Mouse (Mus musculus) gastrocnemius, postnatal 25 days (tissue): ENCODE measurements around the gene Ubxn11. TPM values are rescaled to one million over a fixed set of nuclear protein-coding genes. Genes with fewer than 3 reads are reported as not detected.
A peak's percentile ranks its signal among the peaks of the same experiment; 100 is the strongest.

Source experiments
- DNase-seq: peaks from one replicate; pipeline ENCODE4 v3.0.0; 2022
- total RNA-seq, 2 experiments: library from RNA; stranded (reverse); gene quantifications; 1 replicate in 1 of 2; 2 replicates in 1 of 2; pipeline ENCODE4 v1.2.3; 2021

Ubxn11 gene
- total RNA-seq, 2 experiments from 2014 or later, result 1.0 to 1.3 TPM

GRCm38 (mm10) chr4:134118126-134118800, 15.9 kb downstream of the Ubxn11 start:
- no peak for DNase-seq

DNA sequence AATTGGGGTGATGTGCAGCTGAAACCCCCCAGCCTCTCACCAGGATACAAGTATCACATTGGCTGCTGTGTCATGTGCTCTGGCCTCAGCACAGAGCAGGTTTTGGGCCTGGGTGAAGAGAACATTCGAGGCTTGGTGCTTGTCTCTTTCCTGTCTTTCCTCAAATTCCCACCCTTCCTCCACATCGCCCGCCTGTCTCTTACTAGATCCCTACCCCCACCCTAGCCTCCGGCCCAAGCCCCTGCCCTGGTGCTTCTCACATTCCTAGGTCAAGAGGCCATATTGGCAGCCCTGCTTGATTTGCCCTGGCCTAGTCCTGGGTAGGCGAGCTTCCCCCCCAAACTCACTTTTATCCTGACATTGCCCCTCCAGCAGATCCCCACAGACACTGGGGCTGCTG, 16.7 kb downstream of the Ubxn11 start:
- DNase-seq, result no peak

GRCm38 (mm10) chr4:134119644-134120043, 17.3 kb downstream of the Ubxn11 start:
- no peak for DNase-seq

GRCm38 (mm10) chr4:134120192-134120805, 17.9 kb downstream of the Ubxn11 start:
- no peak for DNase-seq

- DNase-seq, result no peak
Measured at GRCm38 (mm10) chr4:134120916-134121315, 18.5 kb downstream of the Ubxn11 start.

DNA sequence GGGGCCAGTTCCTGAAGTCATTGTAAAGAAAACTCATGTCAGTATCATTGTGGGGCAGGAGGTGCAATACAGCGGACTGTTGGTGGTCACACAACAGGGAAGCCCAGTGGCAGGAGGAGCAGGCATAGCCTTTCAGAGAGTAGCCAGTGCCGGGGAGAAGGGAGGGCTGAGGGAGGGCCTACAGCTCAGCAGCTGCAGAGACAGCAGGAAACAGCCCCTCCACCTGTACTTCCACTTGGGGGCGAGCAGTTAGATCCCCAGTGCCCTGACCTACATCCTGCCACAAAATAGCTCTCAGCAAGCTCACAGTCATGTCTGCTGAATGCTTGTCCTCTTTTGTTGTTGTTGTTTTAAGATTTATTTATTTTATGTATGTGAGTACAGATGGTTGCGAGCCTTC, 19.2 kb downstream of the Ubxn11 start:
- no peak for DNase-seq

DNA sequence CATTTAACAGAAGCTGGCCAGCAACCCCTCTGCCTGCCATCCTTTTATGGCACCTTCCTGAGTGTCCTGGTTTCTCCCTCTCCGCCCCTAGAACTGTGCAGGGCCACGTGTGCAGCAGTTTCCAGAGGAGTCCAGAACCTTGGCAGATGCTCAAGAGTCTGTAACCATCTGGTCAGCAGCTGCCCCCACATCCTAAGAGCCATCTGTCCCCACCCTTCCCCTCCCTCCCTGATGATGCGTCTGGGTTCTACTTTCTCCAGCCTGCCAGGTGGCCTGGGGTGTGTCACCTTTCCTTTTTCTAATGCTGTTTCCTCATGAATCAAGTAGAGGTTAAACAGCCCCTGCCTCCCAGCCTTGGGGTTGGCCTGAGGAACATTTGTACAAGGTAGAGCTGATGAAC, 19.9 kb downstream of the Ubxn11 start:
- no peak for DNase-seq

GRCm38 (mm10) chr4:134123147-134123546, 20.8 kb downstream of the Ubxn11 start:
- DNase-seq, result no peak

GRCm38 (mm10) chr4:134123680-134124551, 21.5 kb downstream of the Ubxn11 start:
- DNase-seq, result no peak

- no peak for DNase-seq
Measured at GRCm38 (mm10) chr4:134125383-134126060, 23.2 kb downstream of the Ubxn11 start.

- DNase-seq, result no peak
Measured at GRCm38 (mm10) chr4:134126300-134127120, 24.1 kb downstream of the Ubxn11 start.

DNA sequence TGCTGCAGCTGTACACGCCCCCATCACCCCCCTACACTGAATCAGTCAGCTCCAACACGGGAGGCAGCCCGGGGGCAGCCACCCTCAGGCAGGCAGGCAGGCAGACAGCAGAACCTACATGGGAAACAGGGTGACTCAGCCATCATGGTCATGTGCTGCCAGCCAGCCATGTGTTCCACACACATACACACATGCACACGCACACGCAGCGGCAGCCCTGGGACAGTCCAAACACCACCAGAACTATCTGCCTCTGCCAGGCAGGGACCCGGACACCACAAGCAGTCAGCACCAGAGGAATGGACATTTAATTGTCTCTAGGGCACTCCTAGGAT, 24.7 kb downstream of the Ubxn11 start:
- no peak for DNase-seq

DNA sequence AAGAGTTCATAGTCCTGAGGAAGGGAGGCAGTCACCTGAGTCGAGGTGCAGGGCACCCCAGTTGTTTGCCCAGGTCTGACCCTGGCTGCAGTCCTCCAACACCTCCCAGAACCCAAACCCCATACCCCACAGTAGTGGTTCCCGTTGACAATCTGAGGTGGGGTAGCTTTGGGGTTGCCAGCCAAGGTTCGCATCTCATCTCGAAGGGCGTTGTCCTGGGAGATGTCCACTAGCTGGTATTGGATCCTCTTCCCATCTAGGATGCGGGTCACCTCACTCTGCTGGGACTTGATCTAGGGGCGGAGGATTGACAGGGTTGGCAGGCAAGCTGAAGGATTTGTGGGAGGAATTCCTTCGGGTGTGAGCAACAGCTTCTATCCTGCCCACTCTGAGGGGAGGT, 25.4 kb downstream of the Ubxn11 start:
- no peak for DNase-seq

DNA sequence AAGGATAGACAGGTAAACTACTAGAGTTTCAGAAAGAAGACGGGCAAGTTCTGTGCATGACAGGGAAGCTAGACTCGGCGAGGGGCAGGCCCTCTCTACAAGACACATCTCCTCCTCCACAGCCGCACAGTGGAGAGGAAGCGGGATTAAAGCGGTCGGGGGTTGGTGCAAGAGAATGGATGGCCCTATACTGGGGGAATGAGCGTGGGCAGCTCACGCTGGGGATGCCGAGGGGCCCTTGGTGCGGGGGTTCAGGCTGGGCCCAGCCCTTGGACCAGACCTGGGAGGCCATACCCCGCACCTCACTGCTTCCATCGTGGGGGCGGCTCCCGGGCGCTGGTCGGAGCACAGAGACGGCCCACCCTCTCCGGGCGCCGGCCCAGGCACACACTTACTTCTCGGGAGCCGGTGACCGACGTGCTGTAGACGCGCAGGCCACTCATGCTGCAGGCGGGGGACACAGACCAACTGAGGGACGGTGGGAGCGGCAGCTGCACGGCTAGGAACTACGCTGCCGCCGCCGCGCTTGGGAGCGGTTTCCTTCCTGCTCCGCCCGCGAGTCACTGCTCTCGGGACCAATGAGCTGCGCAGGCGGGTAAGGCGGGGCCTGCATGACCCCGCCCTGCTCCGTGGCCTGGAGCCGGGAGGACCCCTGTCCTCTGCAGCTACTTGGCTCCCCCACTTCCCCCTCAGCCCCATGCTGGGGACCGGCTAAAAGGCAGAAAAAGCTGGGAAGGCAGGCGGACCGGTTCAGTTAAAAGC, 26.0 kb downstream of the Ubxn11 start, which contains the start of gene Sh3bgrl3:
TSS of gene Sh3bgrl3 (minus strand) at position 569 of the 762 bp plus-strand sequence.
- DNase-seq, result peak; percentile 87

- no peak for DNase-seq
Measured at GRCm38 (mm10) chr4:134128983-134129362, 26.6 kb downstream of the Ubxn11 start.

DNA sequence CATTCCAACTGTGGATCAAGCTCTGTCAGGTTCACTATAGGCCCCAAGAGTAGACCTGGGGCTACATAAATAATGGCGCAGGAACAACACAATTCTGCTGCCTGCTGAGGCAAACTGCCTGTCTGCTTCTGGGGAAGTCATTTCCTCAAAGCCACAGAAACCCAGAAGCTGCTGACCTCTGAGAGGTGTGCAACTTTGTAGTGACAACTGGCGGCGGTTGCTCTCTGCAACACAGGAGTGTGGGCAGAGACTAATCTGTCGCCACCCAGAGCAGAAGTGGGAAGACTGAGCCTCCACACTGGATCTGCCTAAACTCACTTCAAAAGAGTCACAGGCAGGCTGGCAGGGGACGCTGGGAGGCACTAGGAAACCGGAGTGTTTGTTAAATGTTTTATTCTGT, 27.1 kb downstream of the Ubxn11 start:
- DNase-seq, result no peak

DNA sequence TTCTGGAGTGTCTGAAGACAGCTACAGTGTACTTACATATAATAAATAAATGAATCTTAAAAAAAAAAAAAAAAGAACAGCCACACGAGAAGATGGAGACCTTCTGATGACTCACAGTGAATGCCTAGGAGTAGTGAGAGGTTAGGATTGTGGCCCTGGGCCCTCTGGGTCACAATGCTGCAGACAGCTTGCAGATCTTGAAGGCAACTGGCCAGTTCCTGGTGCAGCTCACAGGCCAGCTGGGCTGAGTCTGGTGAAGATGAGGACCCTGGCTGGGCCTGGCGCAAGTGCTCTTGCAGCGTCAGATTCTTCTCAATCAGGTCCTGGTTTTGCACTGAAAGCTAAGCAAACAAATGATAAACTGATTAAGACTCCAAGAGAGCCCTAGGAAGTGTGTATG, 29.7 kb downstream of the Ubxn11 start:
- DNase-seq, result no peak

- DNase-seq, result peak; percentile 38
Measured at GRCm38 (mm10) chr4:134132519-134133095, 30.2 kb downstream of the Ubxn11 start.

DNA sequence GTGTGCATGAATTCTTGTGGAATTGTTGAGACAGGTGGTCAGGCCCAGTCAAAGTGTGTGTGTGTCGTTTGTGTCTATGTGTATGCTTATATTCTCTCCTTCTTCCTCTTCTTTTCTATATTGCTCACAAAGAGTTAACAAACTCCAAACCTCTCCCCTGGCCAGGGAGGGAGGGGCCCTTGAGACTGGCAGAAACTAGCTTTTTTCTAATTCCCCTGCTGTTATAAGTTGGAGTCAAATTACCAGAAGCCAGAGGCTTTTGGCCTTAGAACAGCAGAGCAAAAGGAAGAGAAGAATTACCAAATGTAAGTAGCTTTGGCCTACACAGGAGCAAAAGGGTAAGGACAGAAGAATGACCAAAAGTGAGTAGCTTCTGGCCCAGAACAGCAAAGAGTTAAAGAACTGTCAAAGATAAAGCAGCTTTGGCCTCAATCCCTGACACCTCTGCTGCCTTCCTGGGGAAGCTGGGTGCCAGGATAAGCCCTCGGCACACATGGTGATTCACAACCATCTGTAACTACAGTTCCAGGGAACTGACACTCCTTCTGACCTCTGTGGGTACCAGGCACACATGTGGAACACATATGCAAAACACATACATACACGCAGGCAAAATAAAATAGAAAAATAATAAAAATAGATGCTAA, 34.0 kb downstream of the Ubxn11 start:
- no peak for DNase-seq

DNA sequence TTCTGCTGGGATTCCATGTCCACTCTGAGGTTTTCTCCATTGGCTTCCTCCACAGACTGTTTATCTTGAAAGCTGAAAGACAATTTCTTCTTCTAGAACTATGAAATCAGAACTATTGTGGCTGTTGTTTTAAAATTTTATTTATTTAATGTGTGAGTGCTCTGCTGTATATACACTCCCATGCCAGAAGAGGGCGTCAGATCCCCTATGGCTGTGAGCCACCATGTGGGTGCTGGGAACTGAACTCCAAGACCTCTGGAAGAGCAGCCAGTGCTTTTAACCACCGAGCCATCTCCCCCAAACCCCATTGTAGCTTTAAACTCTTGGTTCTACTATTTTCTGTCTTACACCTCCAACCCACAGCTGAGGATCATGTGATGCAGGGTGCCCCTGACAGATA, 36.5 kb downstream of the Ubxn11 start:
- no peak for DNase-seq
